Mouse (Mus musculus) CD4-positive, CD25-positive, alpha-beta regulatory T cell (primary cell): Measurements from ENCODE around the gene Gm11627. TPM values are rescaled to one million over a fixed set of nuclear protein-coding genes. Genes with fewer than 3 reads are reported as not detected.

Experiments used
- polyA plus RNA-seq: library from polyadenylated mRNA; unstranded; fragments of 100-300 nt; shearing (Covaris generic); gene quantifications from one replicate; pipeline ENCODE4 v1.2.1, GENCODE M21; 2017

The Gm11627 gene
- not detected for polyA plus RNA-seq

DNA sequence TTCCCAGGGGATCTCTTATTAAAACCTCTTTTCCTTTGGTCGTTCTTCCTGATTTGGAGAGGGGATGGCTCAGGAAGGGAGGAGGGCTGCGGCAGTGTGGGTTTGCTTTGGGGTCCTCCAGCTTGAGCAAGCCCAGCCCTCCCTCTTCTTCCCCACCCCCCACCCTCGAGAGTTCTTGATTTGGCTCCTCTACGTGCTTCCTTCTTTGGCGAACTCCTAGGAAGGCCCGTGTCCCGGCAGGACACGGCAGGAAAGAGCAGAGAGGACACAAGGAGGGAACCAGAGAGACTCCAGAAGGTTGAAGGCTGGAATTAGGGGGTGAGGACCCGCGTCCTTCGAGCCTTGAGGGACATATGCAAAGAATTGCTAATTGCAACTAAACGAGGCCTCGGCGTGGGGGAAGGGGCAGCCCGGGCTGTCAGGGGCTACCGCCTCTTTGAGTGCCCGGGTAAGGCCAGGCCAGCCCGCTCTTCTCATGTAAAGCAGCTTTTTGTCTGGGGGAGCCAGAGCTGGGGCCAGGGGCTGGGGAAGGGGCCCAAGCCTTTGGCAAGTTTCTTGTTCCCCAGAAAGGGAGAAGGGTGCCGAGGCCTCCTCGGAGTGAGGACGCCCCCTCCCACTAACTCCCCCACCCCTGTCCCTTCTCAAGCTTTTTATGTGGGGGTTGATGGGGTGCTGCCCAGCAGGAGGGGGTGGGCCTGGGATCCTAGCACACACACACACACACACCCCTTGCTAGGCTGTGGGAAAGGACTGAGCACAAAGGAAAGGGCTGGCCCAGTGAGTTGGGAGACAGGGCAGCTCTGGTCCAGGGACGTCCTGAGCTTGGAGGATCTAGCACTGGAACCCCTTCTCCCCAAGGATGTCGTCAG lies at the start of gene Gm11627:
TSS of gene Gm11627 (minus strand) at position 297 of the 869 bp plus-strand sequence.

DNA sequence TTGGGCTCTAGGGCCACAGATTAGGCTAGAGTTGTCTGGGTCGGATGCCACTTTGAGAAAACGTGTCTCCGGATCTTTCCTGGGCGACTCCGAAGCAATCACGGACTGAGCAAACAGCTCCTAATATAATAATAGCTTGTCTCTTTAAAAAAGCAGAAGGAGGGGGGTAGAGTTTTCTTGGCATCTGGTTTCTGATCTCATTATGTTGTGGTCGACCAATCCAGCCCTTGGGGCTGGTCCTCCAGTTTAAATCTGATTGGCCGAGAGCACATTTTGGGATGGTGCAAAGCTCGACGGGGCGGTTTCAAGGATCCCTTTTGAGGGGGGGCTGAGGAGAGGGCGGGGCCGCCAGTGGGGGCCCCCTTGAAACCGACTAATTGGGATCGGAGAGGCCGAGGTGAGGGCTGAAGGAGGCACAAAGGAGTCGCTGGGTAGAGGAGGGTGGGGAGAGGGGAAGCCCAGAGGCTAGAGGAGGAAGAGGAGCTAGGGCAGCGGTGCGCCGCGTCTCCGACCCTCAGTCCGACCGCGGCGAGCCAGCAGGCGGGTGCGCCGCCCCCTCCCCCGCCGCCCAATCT lies 24.8 kb upstream of the Gm11627 start, which contains the start of gene Fzd2:
TSS of gene Fzd2 (plus strand) at position 387 of the 575 bp plus-strand sequence.

DNA sequence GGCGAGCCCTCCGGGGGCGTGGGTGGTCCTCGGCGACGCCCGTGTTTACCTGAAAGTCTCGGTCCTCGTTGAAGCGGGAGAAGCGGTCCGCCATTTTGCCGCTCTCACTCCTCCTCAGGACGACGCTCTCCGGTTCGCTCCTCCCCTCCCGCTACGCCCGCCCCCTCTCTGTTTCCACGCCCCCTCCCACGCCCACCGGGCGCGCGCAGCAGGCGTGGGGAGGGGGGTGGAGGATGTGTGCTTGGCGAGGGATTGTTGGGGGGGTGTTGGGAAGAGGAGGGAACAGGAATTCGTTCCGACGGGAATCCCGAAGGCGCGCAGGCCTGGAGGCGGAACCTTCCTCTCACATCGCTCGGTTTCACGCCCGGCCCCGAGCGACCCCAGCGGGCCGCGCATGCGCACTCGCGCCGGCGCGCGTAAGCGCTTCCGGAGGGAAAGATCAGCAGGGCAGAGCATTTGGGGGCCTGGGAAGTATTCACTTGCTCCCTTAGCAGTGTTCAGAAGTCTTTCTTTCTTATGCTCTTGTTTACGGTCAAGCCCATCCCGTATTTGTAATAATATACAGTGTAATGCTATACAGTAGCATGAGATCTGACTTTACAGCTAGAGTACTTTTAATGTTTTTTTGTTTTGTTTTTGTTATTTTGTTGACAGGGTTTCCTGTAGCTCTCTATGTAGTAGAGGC lies 23.1 kb downstream of the Gm11627 start, which contains the start of gene Gpatch8:
TSS of gene Gpatch8 (minus strand) at position 362 of the 685 bp plus-strand sequence.

Other genes starting within 250 kb of the Gm11627 start
- 0.13 TPM for gene Slc4a1, start 213.3 kb downstream of the Gm11627 start, polyA plus RNA-seq
- gene Rundc3a, start 186.1 kb downstream of the Gm11627 start, polyA plus RNA-seq, result 28.6 TPM
- 84.5 TPM for gene Slc25a39, start 171.5 kb downstream of the Gm11627 start, polyA plus RNA-seq
- gene Grn, start 149.1 kb downstream of the Gm11627 start, polyA plus RNA-seq, result 35.7 TPM
- gene Fam171a2, start 131.8 kb downstream of the Gm11627 start, polyA plus RNA-seq, result not detected
- gene Itga2b, start 109.3 kb downstream of the Gm11627 start, polyA plus RNA-seq, result 1.3 TPM
- gene Gpatch8, start 23.1 kb downstream of the Gm11627 start, polyA plus RNA-seq, result 66.8 TPM
- gene Fzd2, start 24.9 kb upstream of the Gm11627 start, polyA plus RNA-seq, result not detected
- gene Meioc, start 84.3 kb upstream of the Gm11627 start, polyA plus RNA-seq, result not detected
- 32.9 TPM for gene Ccdc43, start 118.3 kb upstream of the Gm11627 start, polyA plus RNA-seq
- gene Adam11, start 182.0 kb upstream of the Gm11627 start, polyA plus RNA-seq, result 0.17 TPM
- gene Gjc1, start 240.2 kb upstream of the Gm11627 start, polyA plus RNA-seq, result not detected